Mouse (Mus musculus) lung, postnatal 0 days (tissue): ENCODE results near the gene BC107364. TPM values are rescaled to one million over a fixed set of nuclear protein-coding genes. Genes with fewer than 3 reads are reported as not detected.
A peak's percentile ranks its signal among the peaks of the same experiment; 100 is the strongest.
"Not testable (repeated sequence)": the region's sequence is repeated elsewhere in the genome, so short reads cannot be mapped to it uniquely, and the experiment has no call there.

Experiments
- ATAC-seq: fragments of 200-750 bp; cut with Nextera tagmentation; 2 replicates; pipeline ENCODE4 v1.8.0; 2017; ENCODE audit warnings: moderate library complexity
- DNase-seq: peaks from one replicate; pipeline ENCODE4 v3.0.0-alpha.2; 2016; ENCODE audit warnings: low spot score
- H3K27ac ChIP-seq: fragments of 300-500 bp; sonication (generic); 2 replicates; pipeline ENCODE4 v1.5.1; 2014; ENCODE audit warnings: antibody characterized with exemption, mild to moderate bottlenecking, low read length, mixed read lengths
- H3K27me3 ChIP-seq: fragments of 300-500 bp; sonication (generic); replicated peaks from 2 replicates; pipeline ENCODE4 v1.6.1; 2014; ENCODE audit warnings: low read length, mixed read lengths; ENCODE audit not compliant: insufficient read depth
- H3K36me3 ChIP-seq: fragments of 300-500 bp; sonication (generic); 2 replicates; pipeline ENCODE4 v1.6.1; 2014; ENCODE audit warnings: low read length, mixed read lengths; ENCODE audit not compliant: insufficient read depth
- H3K4me1 ChIP-seq: fragments of 300-500 bp; sonication (generic); 2 replicates; pipeline ENCODE4 v1.6.1; 2014; ENCODE audit warnings: antibody characterized with exemption, low read depth, low read length, mixed read lengths; ENCODE audit not compliant: insufficient read depth
- H3K4me2 ChIP-seq: fragments of 300-500 bp; sonication (generic); replicated peaks from 2 replicates; pipeline ENCODE4 v1.6.1; 2014; ENCODE audit warnings: low read depth, mild to moderate bottlenecking, low read length, moderate library complexity, mixed read lengths
- H3K4me3 ChIP-seq: fragments of 300-500 bp; sonication (generic); 2 replicates; pipeline ENCODE4 v1.5.1; 2014; ENCODE audit warnings: low read depth, low read length
- H3K9ac ChIP-seq: fragments of 300-500 bp; sonication (generic); replicated peaks from 2 replicates; pipeline ENCODE4 v1.6.1; 2014; ENCODE audit warnings: low read depth, mild to moderate bottlenecking
- H3K9me3 ChIP-seq: fragments of 300-500 bp; sonication (generic); 2 replicates; pipeline ENCODE4 v1.6.1; 2016; ENCODE audit warnings: low read length, mixed read lengths
- CTCF ChIP-seq: IDR thresholded peaks from 2 replicates; pipeline ENCODE4 v1.5.1; 2016; ENCODE audit warnings: antibody characterized with exemption, mild to moderate bottlenecking
- EP300 ChIP-seq: IDR thresholded peaks from 2 replicates; pipeline ENCODE4 v1.6.1; 2016; ENCODE audit warnings: antibody characterized with exemption, mild to moderate bottlenecking, control low read depth
- WGBS: fragments of 180-500 bp; shearing (Covaris S2); extraction: QIAGEN DNeasy Blood & Tissue Kit; methylation state at CpG from one replicate; pipeline ENCODE4 v1.1.7; 2014; 5-methylcytosine and 5-hydroxymethylcytosine counted together
- polyA plus RNA-seq: library from polyadenylated mRNA; unstranded; fragments of >200 nt; fragmentation: Nextera tagmentation; extraction: Ambion mirVana; gene quantifications from 2 replicates; pipeline ENCODE4 v1.2.1, GENCODE M21; 2015

BC107364 gene
- polyA plus RNA-seq, 1 experiment from 2014 or later = 0.12 TPM

DNA sequence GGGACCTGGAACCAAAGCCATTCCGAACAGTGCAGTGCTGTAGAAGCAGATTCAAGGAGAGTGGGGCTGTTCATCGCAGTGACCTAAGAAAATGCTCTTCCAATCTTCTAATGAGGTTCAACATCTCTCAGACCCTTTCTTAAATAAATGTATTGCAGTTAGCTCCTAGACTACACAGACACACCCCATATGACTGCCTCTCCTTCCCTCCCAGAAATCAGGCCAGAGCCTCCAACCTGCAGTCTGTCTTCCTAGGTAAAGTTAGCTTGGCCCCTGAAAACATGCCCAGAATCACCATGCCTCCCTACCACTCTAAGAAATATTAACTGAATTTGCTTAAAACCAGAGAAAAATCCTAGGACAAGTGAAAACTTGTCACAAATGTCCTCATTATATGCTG is 33.3 kb upstream of the BC107364 start:
- WGBS = 86% methylated on average over 2 of the region's 2 CpGs
- Histone ChIP-seq H3K9ac (no peak overlapping the region), H3K27ac (no peak overlapping the region), H3K4me1 (no peaks in the 10 kb centered on the region), H3K27me3 (no peaks in the 10 kb centered on the region), H3K4me3 (no peak overlapping the region), H3K4me2 (no peak overlapping the region), H3K9me3 (no peaks in the 10 kb centered on the region), H3K36me3 (no peaks in the 10 kb centered on the region)
- DNase-seq = no peak
- TF ChIP-seq EP300 (no peak), CTCF (no peak)
- no peak for ATAC-seq

DNA sequence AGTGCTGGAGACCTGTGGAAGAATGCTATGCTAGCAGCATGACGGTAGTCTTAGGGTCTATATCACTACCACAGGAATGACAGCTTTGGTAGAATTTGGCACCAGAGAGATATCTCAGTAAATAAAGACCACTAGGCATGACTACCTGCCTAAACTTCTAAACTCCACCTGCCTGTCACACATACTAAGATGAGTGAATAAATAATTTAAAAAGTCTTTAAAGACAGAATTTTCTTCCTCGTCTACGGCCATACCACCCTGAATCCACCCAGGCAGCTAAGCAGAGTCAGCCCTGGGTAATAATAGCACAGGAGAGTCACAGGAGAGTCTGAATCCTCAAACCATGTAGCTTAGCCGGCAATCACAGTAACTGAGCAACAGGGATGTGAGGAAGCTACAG is 32.8 kb upstream of the BC107364 start:
- Histone ChIP-seq H3K4me3 (no peak overlapping the region), H3K9me3 (no peaks in the 10 kb centered on the region), H3K27me3 (no peaks in the 10 kb centered on the region), H3K9ac (no peak overlapping the region), H3K4me2 (no peak overlapping the region), H3K36me3 (no peaks in the 10 kb centered on the region), H3K4me1 (no peaks in the 10 kb centered on the region), H3K27ac (no peak overlapping the region)
- ATAC-seq = no peak
- DNase-seq = no peak
- TF ChIP-seq EP300 (no peak), CTCF (no peak)
- WGBS = 75% methylated on average over 4 of the region's 4 CpGs

DNA sequence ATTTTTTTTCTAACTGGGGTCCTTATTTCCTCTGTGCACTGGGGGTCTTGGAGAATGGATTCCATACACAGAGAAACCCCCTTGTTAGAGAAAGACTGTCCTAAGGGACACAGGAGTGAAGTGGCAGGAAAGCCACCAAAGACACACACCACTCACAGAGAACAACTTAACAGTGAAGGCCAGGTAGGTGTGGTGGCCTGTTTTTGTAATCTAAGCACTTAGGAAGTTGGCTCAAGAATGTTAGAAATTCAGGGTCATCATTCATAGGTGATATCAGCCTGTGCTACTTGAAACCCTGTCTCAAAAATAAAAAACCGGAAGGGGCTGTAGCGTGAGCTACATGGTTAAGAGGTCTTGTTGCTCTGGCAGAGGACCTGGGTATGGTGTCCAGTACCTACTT is 31.8 kb upstream of the BC107364 start:
- 90% methylated on average over 2 of the region's 2 CpGs for WGBS
- H3K4me1 ChIP-seq = no peaks in the 10 kb centered on the region
- no peak overlapping the region for H3K4me2 ChIP-seq
- no peaks in the 10 kb centered on the region; the same call in 1 of the 2 replicates for H3K27me3 ChIP-seq
- no peak overlapping the region for H3K9ac ChIP-seq
- no peak for DNase-seq
- no peak for ATAC-seq
- H3K9me3 ChIP-seq = no peaks in the 10 kb centered on the region
- no peak overlapping the region for H3K27ac ChIP-seq
- H3K36me3 ChIP-seq = no peaks in the 10 kb centered on the region
- TF ChIP-seq CTCF = no peak
- no peak for TF ChIP-seq EP300
- H3K4me3 ChIP-seq = no peak overlapping the region

DNA sequence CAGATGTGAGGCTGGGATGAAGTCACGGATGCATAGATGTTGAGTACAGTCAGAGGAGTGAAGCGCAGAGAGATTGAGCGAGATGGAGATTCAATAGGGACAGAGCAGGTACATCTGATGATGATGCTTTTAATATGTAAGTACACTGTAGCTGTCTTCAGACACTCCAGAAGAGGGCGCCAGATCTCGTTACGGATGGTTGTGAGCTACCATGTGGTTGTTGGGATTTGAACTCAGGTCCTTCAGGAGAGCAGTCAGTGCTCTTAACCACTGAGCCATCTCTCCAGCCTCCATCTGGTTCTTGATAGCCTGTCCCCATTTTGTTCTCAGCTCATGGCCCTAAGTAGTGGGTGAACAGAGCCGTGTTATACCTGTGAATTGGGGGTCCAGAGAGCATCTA is 30.9 kb upstream of the BC107364 start:
- H3K9me3 ChIP-seq, H3K4me2 ChIP-seq, H3K27ac ChIP-seq, H3K27me3 ChIP-seq, H3K36me3 ChIP-seq, ATAC-seq, H3K9ac ChIP-seq, DNase-seq, H3K4me1 ChIP-seq, H3K4me3 ChIP-seq: not testable (repeated sequence)
- peak; percentile 40 for TF ChIP-seq CTCF
- 60% methylated on average over 7 of the region's 7 CpGs for WGBS

DNA sequence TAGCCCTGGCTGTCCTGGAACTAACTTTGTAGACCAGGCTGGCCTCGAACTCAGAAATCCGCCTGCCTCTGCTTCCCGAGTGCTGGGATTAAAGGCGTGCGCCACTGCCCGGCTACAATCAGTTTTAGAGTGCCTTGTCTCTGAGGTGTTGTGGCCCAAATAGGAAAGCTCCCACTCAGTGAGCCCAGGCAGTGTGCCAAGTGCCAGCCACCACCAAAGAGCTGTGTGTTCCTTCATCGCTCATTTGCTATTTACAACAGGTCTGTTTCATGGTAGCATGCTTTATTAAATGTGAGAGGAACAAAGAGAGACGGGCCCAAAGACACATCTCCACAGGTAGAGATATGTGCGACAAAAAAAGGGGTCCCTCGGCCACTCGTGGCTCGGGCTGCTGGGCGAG is 30.3 kb upstream of the BC107364 start:
- Histone ChIP-seq H3K4me2 (no peak overlapping the region), H3K27ac (no peak overlapping the region), H3K9me3 (no peaks in the 10 kb centered on the region), H3K9ac (no peak overlapping the region), H3K4me3 (no peak overlapping the region), H3K36me3 (no peaks in the 10 kb centered on the region), H3K27me3 (no peaks in the 10 kb centered on the region; the same call in 1 of the 2 replicates), H3K4me1 (no peaks in the 10 kb centered on the region)
- WGBS = 84% methylated on average over 13 of the region's 13 CpGs
- no peak for TF ChIP-seq EP300
- TF ChIP-seq CTCF = no peak
- DNase-seq (no peak), ATAC-seq (no peak)

DNA sequence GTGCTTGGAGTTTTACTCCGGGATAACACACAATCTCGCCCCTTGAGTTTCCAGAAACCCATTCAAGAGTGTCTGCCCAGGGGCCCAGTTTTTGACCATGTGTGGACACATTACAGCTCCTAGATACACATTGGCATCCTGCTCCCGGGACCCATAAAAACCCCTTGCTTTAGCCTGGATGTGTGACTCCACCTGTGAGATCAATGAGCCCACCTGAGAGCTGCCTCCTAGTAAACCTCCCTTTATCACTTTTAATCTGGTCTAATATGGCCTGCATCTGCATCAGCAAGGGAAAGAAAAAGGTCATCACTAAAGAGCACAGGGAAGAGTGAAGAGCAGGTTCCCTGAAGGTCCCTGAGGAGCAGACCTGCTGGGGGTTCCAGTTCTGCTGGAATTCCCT is 29.8 kb upstream of the BC107364 start:
- 74% methylated on average over 3 of the region's 3 CpGs for WGBS
- no peak overlapping the region for H3K4me3 ChIP-seq
- H3K9ac ChIP-seq = no peak overlapping the region
- H3K36me3 ChIP-seq = no peaks in the 10 kb centered on the region
- no peak for DNase-seq
- ATAC-seq = no peak
- no peak for TF ChIP-seq CTCF
- TF ChIP-seq EP300 = no peak
- H3K4me2 ChIP-seq = no peak overlapping the region
- no peaks in the 10 kb centered on the region for H3K9me3 ChIP-seq
- H3K27me3 ChIP-seq = no peaks in the 10 kb centered on the region; the same call in 1 of the 2 replicates
- H3K27ac ChIP-seq = no peak overlapping the region
- H3K4me1 ChIP-seq = no peaks in the 10 kb centered on the region

DNA sequence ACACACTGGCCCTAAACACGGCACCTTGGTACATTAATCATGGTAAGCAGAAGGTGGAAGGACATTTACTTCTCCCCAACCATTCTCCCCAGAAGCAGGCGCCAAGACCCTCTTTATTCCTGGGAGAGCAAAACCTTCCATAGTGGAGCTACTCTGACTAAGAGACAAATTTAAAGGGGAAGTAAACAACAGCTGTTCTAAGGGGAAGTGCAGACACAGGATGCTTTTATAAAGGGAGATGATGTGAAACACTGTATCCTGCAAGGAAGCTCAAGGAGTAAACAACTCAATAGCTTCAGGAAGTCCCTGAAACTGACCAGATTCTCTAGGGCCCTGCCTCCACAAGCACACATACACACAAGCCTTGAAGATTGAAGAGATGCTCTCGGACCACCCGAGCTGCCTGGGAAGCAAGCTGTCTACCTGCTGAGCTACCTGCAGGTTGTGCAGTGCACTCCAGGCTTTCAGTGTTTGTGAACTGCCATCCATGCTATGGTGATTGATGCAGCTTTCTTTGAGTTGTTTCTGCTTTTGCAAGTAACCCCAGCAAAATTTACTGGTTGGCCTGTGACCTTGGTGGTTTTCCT is 28.7 kb upstream of the BC107364 start:
- Histone ChIP-seq H3K4me3 (no peak overlapping the region), H3K9me3 (no peaks in the 10 kb centered on the region), H3K4me1 (no peaks in the 10 kb centered on the region), H3K27me3 (peaks cover 2% of the 10 kb centered on the region; the same call in 1 of the 2 replicates), H3K36me3 (no peaks in the 10 kb centered on the region), H3K9ac (no peak overlapping the region), H3K27ac (no peak overlapping the region), H3K4me2 (no peak overlapping the region)
- TF ChIP-seq CTCF = no peak
- TF ChIP-seq EP300 = no peak
- WGBS = 78% methylated on average over 4 of the region's 4 CpGs
- no peak for ATAC-seq
- no peak for DNase-seq
